Mouse (Mus musculus) heart, postnatal 10 days (tissue): ENCODE results near the gene D430042O09Rik. TPM values are rescaled to one million over a fixed set of nuclear protein-coding genes. Genes with fewer than 3 reads are reported as not detected.

Source experiments
- total RNA-seq, 2 experiments: library from RNA; stranded (reverse); gene quantifications; 2 replicates each; pipeline ENCODE4 v1.2.3; 2021

Gene D430042O09Rik
- total RNA-seq, 2 experiments from 2014 or later, result 14.7 to 17.3 TPM

Other genes with a start within 250 kb of the D430042O09Rik start
- gene Nsmce1, start 216.3 kb upstream of the D430042O09Rik start, total RNA-seq, result 10 to 100 TPM; 43.6 to 45.8 TPM
- 10 to 100 TPM; 25.1 to 29.6 TPM for gene Il4ra, start 155.8 kb upstream of the D430042O09Rik start, total RNA-seq
- under 1 TPM; 0.67 to 0.74 TPM for gene Il21r, start 104.5 kb upstream of the D430042O09Rik start, total RNA-seq
- gene Gtf3c1, start 108 bp upstream of the D430042O09Rik start, total RNA-seq, result 10 to 100 TPM; 73.5 to 87.1 TPM